Comparison of ENCODE assay signal across 8 mouse cellular contexts in the genomic region with DNA sequence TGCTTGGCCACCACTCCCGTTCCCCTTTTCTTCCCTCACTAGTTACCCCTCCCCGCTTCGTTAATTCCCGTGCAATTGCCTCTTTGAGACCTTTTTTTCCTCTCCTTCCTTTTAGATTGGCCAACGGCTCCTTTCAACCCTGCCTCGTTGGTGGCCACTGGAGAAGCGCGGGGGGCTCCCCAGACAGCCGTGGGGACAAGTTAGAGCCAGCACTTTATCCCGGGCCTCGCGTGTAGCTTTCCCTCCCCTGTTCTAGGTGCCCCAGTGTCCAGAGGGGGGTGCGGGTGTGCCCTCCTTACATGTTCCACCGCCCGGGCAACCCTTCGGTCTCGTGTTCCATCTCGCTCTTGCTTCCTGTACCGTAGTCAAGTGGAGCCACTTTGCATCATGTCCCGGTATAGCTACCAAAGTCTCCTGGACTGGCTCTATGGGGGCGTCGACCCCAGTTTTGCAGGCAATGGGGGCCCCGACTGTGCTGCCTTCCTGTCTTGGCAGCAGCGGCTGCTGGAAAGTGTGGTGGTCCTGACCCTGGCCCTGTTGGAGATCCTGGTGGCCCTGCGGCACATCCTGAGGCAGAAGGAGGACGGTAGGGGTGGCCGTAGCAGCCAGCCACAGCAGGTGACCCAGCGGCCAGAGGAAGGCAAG. TPM values are rescaled to one million over a fixed set of nuclear protein-coding genes. Genes with fewer than 3 reads are reported as not detected.
DNase-seq lines count a peak whose midpoint lies in the region; ATAC-seq and TF ChIP-seq lines count a peak whose summit lies in the region.

No protein-coding gene starts in this region.

- TF ChIP-seq CTCF in forebrain, postnatal 0 days (IDR thresholded peaks at IDR 0.05; ENCODE audit: low read depth): no peak

- H3K4me1 ChIP-seq in forebrain, postnatal 0 days (ENCODE audit: insufficient read depth): no peaks in the 10 kb centered on the region
- H3K4me1 ChIP-seq in kidney, embryonic 15.5 days: peaks cover 37% of the 10 kb centered on the region

- 32% methylated on average over 28 of the region's 28 CpGs for WGBS in forebrain, postnatal 0 days
- 19% methylated on average over 28 of the region's 28 CpGs for WGBS in kidney, embryonic 15.5 days

- H3K27ac ChIP-seq in forebrain, postnatal 0 days (ENCODE audit: low read depth, low read length): peak overlapping the region; percentile 66; the same call in 1 of the 2 replicates
- H3K27ac ChIP-seq in kidney, embryonic 15.5 days: peak overlapping the region; percentile 97

- peak overlapping the region; percentile 58 for H3K4me3 ChIP-seq in forebrain, postnatal 0 days (ENCODE audit: low read depth, low read length)
- H3K4me3 ChIP-seq in kidney, embryonic 15.5 days (replicated peaks): peak overlapping the region; percentile 61

- H3K9me3 ChIP-seq in forebrain, postnatal 0 days (ENCODE audit: low read length): no peaks in the 10 kb centered on the region
- no peaks in the 10 kb centered on the region for H3K9me3 ChIP-seq in kidney, embryonic 15.5 days (replicated peaks)

- peak overlapping the region; percentile 58 for H3K9ac ChIP-seq in forebrain, postnatal 0 days
- H3K9ac ChIP-seq in kidney, embryonic 15.5 days: peak overlapping the region; percentile 56

- no peaks in the 10 kb centered on the region for H3K27me3 ChIP-seq in forebrain, postnatal 0 days (ENCODE audit: insufficient read depth, low read length)
- H3K27me3 ChIP-seq in kidney, embryonic 15.5 days: peaks cover 27% of the 10 kb centered on the region

- no peaks in the 10 kb centered on the region for H3K36me3 ChIP-seq in forebrain, postnatal 0 days (ENCODE audit: insufficient read depth)
- H3K36me3 ChIP-seq in kidney, embryonic 15.5 days: no peaks in the 10 kb centered on the region

- H3K4me2 ChIP-seq in forebrain, postnatal 0 days (ENCODE audit: low read depth): peak overlapping the region; percentile 61
- H3K4me2 ChIP-seq in kidney, embryonic 15.5 days: peak overlapping the region; percentile 69

- peak; percentile 20 for DNase-seq in embryo, embryonic 9.5 days (ENCODE audit: extremely low spot score)
- no peak for DNase-seq in embryo, embryonic 10.5 days (ENCODE audit: low spot score)
- DNase-seq in adrenal gland, postnatal 25 days: peak; percentile 1
- DNase-seq in forebrain, postnatal 0 days: no peak
- peak; percentile 10 for DNase-seq in lung, postnatal 14 days
- peak; percentile 20 to 71 for DNase-seq in spleen, postnatal 4 days (ENCODE audit: low spot score in 2 of 2)
- no peak for DNase-seq in urinary bladder, postnatal 25 days (ENCODE audit: low spot score)

- ATAC-seq in forebrain, postnatal 0 days: peak; percentile 14; the same call in 1 of the 2 replicates
- ATAC-seq in kidney, embryonic 15.5 days (replicated peaks; ENCODE audit: low FRiP score): no peak

RNA-seq across cellular contexts. Expression of a gene that starts 1.1 kb away (rescaled TPM):
- total RNA-seq in adrenal gland, postnatal 25 days (2021): 40.1 and 44.1 TPM in 2 replicates
- 33.9 and 35.3 TPM in 2 replicates for total RNA-seq in forebrain, postnatal 0 days (2014; rRNA removed)
- 14.9 and 17.2 TPM in 2 replicates for polyA plus RNA-seq in forebrain, postnatal 0 days (2015; fragmentation: Nextera tagmentation; extraction: Ambion mirVana)
- polyA plus RNA-seq in kidney, embryonic 15.5 days (2015; fragmentation: Nextera tagmentation; extraction: Ambion mirVana): 51.2 and 55.7 TPM in 2 replicates

Comparison
In these comparisons a context has a peak if more than half of its experiments do, and no peak if none do; other contexts are left out.
1. DNase-seq: peak in embryo, embryonic 9.5 days (single experiment), adrenal gland, postnatal 25 days (single experiment), lung, postnatal 14 days (single experiment) and spleen, postnatal 4 days (2 of 2); none in embryo, embryonic 10.5 days (single experiment), forebrain, postnatal 0 days (single experiment) and urinary bladder, postnatal 25 days (single experiment).